Mouse (Mus musculus): Measurements from ENCODE around the gene Serpinf2. TPM values are rescaled to one million over a fixed set of nuclear protein-coding genes. Genes with fewer than 3 reads are reported as not detected.
"Not testable (repeated sequence)": the region's sequence is repeated elsewhere in the genome, so short reads cannot be mapped to it uniquely, and the experiment has no call there.

The Serpinf2 gene
- total and polyA plus RNA-seq, 3 experiments, result 0.03 to 0.33 TPM; not detected in 1

DNA sequence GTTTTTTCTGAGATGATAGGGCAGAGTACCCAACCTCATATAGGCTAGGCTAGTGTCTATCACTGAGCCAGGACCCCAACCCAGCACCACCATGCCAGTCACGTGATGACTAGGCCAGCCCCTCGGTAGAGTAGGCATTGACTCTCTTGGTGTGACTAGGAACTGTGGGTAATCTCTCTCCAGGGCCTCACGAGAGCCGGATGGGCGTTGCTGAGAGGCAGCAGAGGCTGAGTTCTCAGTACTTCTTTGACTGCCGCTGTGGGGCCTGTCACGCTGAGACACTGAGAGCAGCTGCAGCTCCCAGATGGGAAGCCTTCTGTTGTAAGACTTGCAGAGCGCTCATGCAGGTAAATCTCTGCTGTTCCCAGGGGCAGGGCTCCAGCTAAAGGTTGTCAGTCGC, 39.3 kb downstream of the Serpinf2 start:
- TF ChIP-seq GATA2 (IDR thresholded peaks at IDR 0.05; ENCODE audit: borderline replicate concordance, low read depth, low read length) (no peak), GATA1 (IDR thresholded peaks at IDR 0.05; ENCODE audit: borderline replicate concordance, low read length) (no peak), POLR2AphosphoS5 (IDR thresholded peaks at IDR 0.05; ENCODE audit: insufficient replicate concordance, low read depth, low read length) (no peak), CTCF (IDR thresholded peaks at IDR 0.05; ENCODE audit: low read depth, low read length) (no peak), TAL1 (conservative IDR thresholded peaks at IDR 0.05; ENCODE audit: low read depth, low read length) (no peak)
- DNase-seq (ENCODE audit: low spot score) (no peak), ATAC-seq (ENCODE audit: extremely low read depth, insufficient number of reproducible peaks, low FRiP score, poor library complexity, severe bottlenecking) (no peak)
- no peak overlapping the region for H3K4me3 ChIP-seq (ENCODE audit: low read depth, low read length)
- no peaks in the 10 kb centered on the region for H3K9me3 ChIP-seq (replicated peaks)
- H3K27me3 ChIP-seq (ENCODE audit: insufficient read depth, low read length), result no peaks in the 10 kb centered on the region
- H3K36me3 ChIP-seq (replicated peaks), result peaks cover 44% of the 10 kb centered on the region
- no peaks in the 10 kb centered on the region for H3K4me1 ChIP-seq (ENCODE audit: insufficient read depth, low read depth, low read length)

DNA sequence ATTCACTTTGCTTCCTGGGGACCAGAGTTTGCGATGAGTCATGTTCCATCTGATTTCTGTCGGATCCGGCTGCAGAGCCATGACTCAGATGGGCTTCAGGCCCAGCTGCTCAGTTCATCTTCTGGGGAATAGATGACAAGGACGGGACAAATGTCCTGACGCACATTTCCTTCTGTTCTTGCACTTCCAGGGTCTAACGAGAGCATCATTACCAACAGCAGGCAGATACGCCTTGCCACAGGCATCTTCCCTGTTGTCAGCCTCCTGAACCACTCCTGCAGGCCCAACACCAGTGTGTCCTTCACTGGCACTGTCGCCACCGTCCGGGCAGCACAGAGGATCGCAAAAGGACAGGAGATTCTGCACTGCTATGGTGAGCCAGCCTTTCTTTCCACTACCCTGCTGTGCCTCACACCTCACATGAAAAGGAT, 40.0 kb downstream of the Serpinf2 start:
- Histone ChIP-seq H3K4me1 (ENCODE audit: insufficient read depth, low read depth, low read length) (no peaks in the 10 kb centered on the region), H3K9me3 (replicated peaks) (no peaks in the 10 kb centered on the region), H3K4me3 (ENCODE audit: low read depth, low read length) (no peak overlapping the region), H3K36me3 (replicated peaks) (peaks cover 38% of the 10 kb centered on the region), H3K27me3 (ENCODE audit: insufficient read depth, low read length) (no peaks in the 10 kb centered on the region)
- TF ChIP-seq GATA2 (IDR thresholded peaks at IDR 0.05; ENCODE audit: borderline replicate concordance, low read depth, low read length) (no peak), TAL1 (conservative IDR thresholded peaks at IDR 0.05; ENCODE audit: low read depth, low read length) (no peak), POLR2AphosphoS5 (IDR thresholded peaks at IDR 0.05; ENCODE audit: insufficient replicate concordance, low read depth, low read length) (no peak), CTCF (IDR thresholded peaks at IDR 0.05; ENCODE audit: low read depth, low read length) (no peak), GATA1 (IDR thresholded peaks at IDR 0.05; ENCODE audit: borderline replicate concordance, low read length) (no peak)
- DNase-seq (ENCODE audit: low spot score), result no peak
- ATAC-seq (ENCODE audit: extremely low read depth, insufficient number of reproducible peaks, low FRiP score, poor library complexity, severe bottlenecking), result no peak

DNA sequence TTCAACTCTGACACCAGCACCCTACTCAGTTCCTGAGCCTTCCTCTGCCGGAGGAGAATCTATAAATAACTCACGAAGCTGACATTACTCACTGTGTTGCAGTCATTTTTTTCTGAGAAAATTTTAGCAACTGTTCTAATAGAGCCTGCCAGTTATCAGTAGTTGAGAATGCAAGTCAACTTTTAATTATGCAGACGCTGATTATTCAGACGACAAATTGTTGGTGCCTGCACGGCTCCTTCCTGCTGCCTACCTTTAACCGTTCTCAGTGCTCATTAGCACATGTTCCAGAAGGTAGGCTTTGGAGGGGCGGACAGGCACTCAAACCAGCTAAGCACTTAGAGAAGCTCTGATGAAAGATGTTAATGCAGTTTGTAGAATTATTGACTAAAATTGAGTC, 41.9 kb downstream of the Serpinf2 start:
- Histone ChIP-seq H3K4me1 (ENCODE audit: insufficient read depth, low read depth, low read length) (no peaks in the 10 kb centered on the region), H3K27me3 (ENCODE audit: insufficient read depth, low read length) (no peaks in the 10 kb centered on the region), H3K9me3 (replicated peaks) (no peaks in the 10 kb centered on the region), H3K36me3 (replicated peaks) (peaks cover 29% of the 10 kb centered on the region), H3K4me3 (ENCODE audit: low read depth, low read length) (no peak overlapping the region)
- no peak for TF ChIP-seq CTCF (IDR thresholded peaks at IDR 0.05; ENCODE audit: low read depth, low read length)
- no peak for TF ChIP-seq GATA2 (IDR thresholded peaks at IDR 0.05; ENCODE audit: borderline replicate concordance, low read depth, low read length)
- TF ChIP-seq POLR2AphosphoS5 (IDR thresholded peaks at IDR 0.05; ENCODE audit: insufficient replicate concordance, low read depth, low read length), result no peak
- no peak for TF ChIP-seq TAL1 (conservative IDR thresholded peaks at IDR 0.05; ENCODE audit: low read depth, low read length)
- TF ChIP-seq GATA1 (IDR thresholded peaks at IDR 0.05; ENCODE audit: borderline replicate concordance, low read length), result no peak
- DNase-seq (ENCODE audit: low spot score) (no peak), ATAC-seq (ENCODE audit: extremely low read depth, insufficient number of reproducible peaks, low FRiP score, poor library complexity, severe bottlenecking) (no peak)

DNA sequence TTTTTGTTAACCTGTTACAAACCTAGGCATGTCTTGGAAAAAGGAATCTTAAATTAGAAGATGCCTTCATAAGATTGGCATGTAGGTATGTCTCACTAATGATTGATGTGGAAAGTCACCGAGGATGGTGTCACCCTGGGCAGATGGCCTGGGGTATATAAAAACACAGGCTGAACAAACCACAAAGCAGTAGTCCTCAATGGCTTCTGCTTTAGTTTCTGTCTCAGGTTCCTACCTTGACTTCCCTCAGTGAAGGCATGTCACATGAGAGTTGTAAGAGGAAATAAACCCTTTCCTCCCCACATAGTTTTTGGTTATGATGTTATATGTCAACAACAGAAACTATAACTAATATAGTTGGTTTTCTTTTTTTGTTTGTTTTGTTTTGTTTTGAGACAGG, 43.8 kb downstream of the Serpinf2 start:
- H3K36me3 ChIP-seq (replicated peaks), result peaks cover 23% of the 10 kb centered on the region

DNA sequence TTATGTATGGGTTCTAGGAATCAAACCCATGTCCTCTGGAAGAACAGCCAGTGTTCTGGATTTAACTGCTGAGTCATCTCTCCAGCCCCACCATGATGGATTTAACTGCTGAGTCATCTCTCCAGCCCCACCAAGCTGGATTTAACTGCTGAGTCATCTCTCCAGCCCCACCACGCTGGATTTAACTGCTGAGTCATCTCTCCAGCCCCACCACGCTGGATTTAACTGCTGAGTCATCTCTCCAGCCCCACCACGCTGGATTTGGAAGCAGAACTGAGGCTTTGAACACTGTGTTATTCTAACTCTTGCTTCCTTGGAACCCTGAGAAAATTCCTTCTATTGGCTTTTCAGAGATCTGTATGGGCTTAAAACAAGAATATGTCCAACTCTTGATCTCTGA, 55.9 kb downstream of the Serpinf2 start:
- DNase-seq (ENCODE audit: low spot score); H3K27me3 ChIP-seq (ENCODE audit: insufficient read depth, low read length); H3K4me3 ChIP-seq (ENCODE audit: low read depth, low read length); ATAC-seq (ENCODE audit: extremely low read depth, insufficient number of reproducible peaks, low FRiP score, poor library complexity, severe bottlenecking): not testable (repeated sequence)
- Histone ChIP-seq H3K4me1 (ENCODE audit: insufficient read depth, low read depth, low read length) (peaks cover 13% of the 10 kb centered on the region), H3K36me3 (replicated peaks) (peaks cover 28% of the 10 kb centered on the region), H3K9me3 (replicated peaks) (peaks cover 11% of the 10 kb centered on the region)

More for the DNA sequence above, 43.8 kb downstream of the Serpinf2 start:
- no peaks in the 10 kb centered on the region for H3K9me3 ChIP-seq (replicated peaks)
- H3K4me1 ChIP-seq (ENCODE audit: insufficient read depth, low read depth, low read length), result no peaks in the 10 kb centered on the region
- H3K27me3 ChIP-seq (ENCODE audit: insufficient read depth, low read length), result no peaks in the 10 kb centered on the region
- DNase-seq (ENCODE audit: low spot score), result no peak
- TF ChIP-seq GATA1 (IDR thresholded peaks at IDR 0.05; ENCODE audit: borderline replicate concordance, low read length), result no peak
- TF ChIP-seq POLR2AphosphoS5 (IDR thresholded peaks at IDR 0.05; ENCODE audit: insufficient replicate concordance, low read depth, low read length), result no peak
- TF ChIP-seq GATA2 (IDR thresholded peaks at IDR 0.05; ENCODE audit: borderline replicate concordance, low read depth, low read length), result no peak
- no peak for TF ChIP-seq TAL1 (conservative IDR thresholded peaks at IDR 0.05; ENCODE audit: low read depth, low read length)
- no peak for TF ChIP-seq CTCF (IDR thresholded peaks at IDR 0.05; ENCODE audit: low read depth, low read length)
- no peak overlapping the region for H3K4me3 ChIP-seq (ENCODE audit: low read depth, low read length)
- ATAC-seq (ENCODE audit: extremely low read depth, insufficient number of reproducible peaks, low FRiP score, poor library complexity, severe bottlenecking), result no peak

Other genes with a start within 250 kb of the Serpinf2 start
- 4.7 and 10.0 TPM in 2 replicates for gene Dph1, start 248.3 kb downstream of the Serpinf2 start, total RNA-seq (2014; fragmentation: Nextera tagmentation)
- gene Dph1, start 248.3 kb downstream of the Serpinf2 start, total RNA-seq (2017), result 6.1 and 8.7 TPM in 2 replicates
- gene Dph1, start 248.3 kb downstream of the Serpinf2 start, polyA plus RNA-seq (2012), result 61.5 and 93.9 TPM in 2 replicates
- gene Rtn4rl1, start 245.8 kb downstream of the Serpinf2 start, total RNA-seq (2014; fragmentation: Nextera tagmentation), result not detected in 2 replicates
- not detected in 2 replicates for gene Rtn4rl1, start 245.8 kb downstream of the Serpinf2 start, total RNA-seq (2017)
- gene Rtn4rl1, start 245.8 kb downstream of the Serpinf2 start, polyA plus RNA-seq (2012), result not detected in 2 replicates
- 94.0 and 105 TPM in 2 replicates for gene Rpa1, start 91.3 kb downstream of the Serpinf2 start, total RNA-seq (2014; fragmentation: Nextera tagmentation)
- 284 and 317 TPM in 2 replicates for gene Rpa1, start 91.3 kb downstream of the Serpinf2 start, total RNA-seq (2017)
- gene Rpa1, start 91.3 kb downstream of the Serpinf2 start, polyA plus RNA-seq (2012), result 97.4 and 130 TPM in 2 replicates
- gene Smyd4, start 91.2 kb downstream of the Serpinf2 start, total RNA-seq (2014; fragmentation: Nextera tagmentation), result 6.3 and 12.4 TPM in 2 replicates
- gene Smyd4, start 91.2 kb downstream of the Serpinf2 start, total RNA-seq (2017), result 14.8 and 15.0 TPM in 2 replicates
- 1.1 TPM in 2 replicates for gene Smyd4, start 91.2 kb downstream of the Serpinf2 start, polyA plus RNA-seq (2012)
- gene Serpinf1, start 16.9 kb downstream of the Serpinf2 start, total RNA-seq (2014; fragmentation: Nextera tagmentation), result not detected in 2 replicates
- 0.38 TPM in 1 of 2 replicates, not detected in the other for gene Serpinf1, start 16.9 kb downstream of the Serpinf2 start, total RNA-seq (2017)
- gene Serpinf1, start 16.9 kb downstream of the Serpinf2 start, polyA plus RNA-seq (2012), result not detected in 2 replicates
- gene Wdr81, start 15.1 kb upstream of the Serpinf2 start, total RNA-seq (2014; fragmentation: Nextera tagmentation), result 6.3 and 12.3 TPM in 2 replicates
- 15.0 and 17.4 TPM in 2 replicates for gene Wdr81, start 15.1 kb upstream of the Serpinf2 start, total RNA-seq (2017)
- 18.7 and 20.5 TPM in 2 replicates for gene Wdr81, start 15.1 kb upstream of the Serpinf2 start, polyA plus RNA-seq (2012)
- gene Tlcd2, start 22.1 kb upstream of the Serpinf2 start, total RNA-seq (2014; fragmentation: Nextera tagmentation), result 1.7 TPM in 1 of 2 replicates, not detected in the other
- gene Tlcd2, start 22.1 kb upstream of the Serpinf2 start, total RNA-seq (2017), result 0.58 and 1.8 TPM in 2 replicates
- gene Tlcd2, start 22.1 kb upstream of the Serpinf2 start, polyA plus RNA-seq (2012), result not detected in 2 replicates
- gene Prpf8, start 47.2 kb upstream of the Serpinf2 start, total RNA-seq (2014; fragmentation: Nextera tagmentation), result 537 and 539 TPM in 2 replicates
- 147 and 150 TPM in 2 replicates for gene Prpf8, start 47.2 kb upstream of the Serpinf2 start, total RNA-seq (2017)
- 55.3 and 90.1 TPM in 2 replicates for gene Prpf8, start 47.2 kb upstream of the Serpinf2 start, polyA plus RNA-seq (2012)
- gene Rilp, start 70.5 kb upstream of the Serpinf2 start, total RNA-seq (2014; fragmentation: Nextera tagmentation), result 1.1 and 1.2 TPM in 2 replicates
- 0.29 and 0.49 TPM in 2 replicates for gene Rilp, start 70.5 kb upstream of the Serpinf2 start, total RNA-seq (2017)
- 0.18 and 0.25 TPM in 2 replicates for gene Rilp, start 70.5 kb upstream of the Serpinf2 start, polyA plus RNA-seq (2012)
- not detected in 2 replicates for gene Scarf1, start 73.9 kb upstream of the Serpinf2 start, total RNA-seq (2014; fragmentation: Nextera tagmentation)
- 0.11 TPM in 1 of 2 replicates, not detected in the other for gene Scarf1, start 73.9 kb upstream of the Serpinf2 start, total RNA-seq (2017)
- gene Scarf1, start 73.9 kb upstream of the Serpinf2 start, polyA plus RNA-seq (2012), result 0.03 and 0.08 TPM in 2 replicates
- gene Slc43a2, start 92.1 kb upstream of the Serpinf2 start, total RNA-seq (2014; fragmentation: Nextera tagmentation), result 11.5 and 14.2 TPM in 2 replicates
- 3.8 and 4.2 TPM in 2 replicates for gene Slc43a2, start 92.1 kb upstream of the Serpinf2 start, total RNA-seq (2017)
- gene Slc43a2, start 92.1 kb upstream of the Serpinf2 start, polyA plus RNA-seq (2012), result 5.3 and 7.5 TPM in 2 replicates
- gene Pitpna, start 148.5 kb upstream of the Serpinf2 start, total RNA-seq (2014; fragmentation: Nextera tagmentation), result 97.5 and 111 TPM in 2 replicates
- 33.0 and 43.2 TPM in 2 replicates for gene Pitpna, start 148.5 kb upstream of the Serpinf2 start, total RNA-seq (2017)
- gene Pitpna, start 148.5 kb upstream of the Serpinf2 start, polyA plus RNA-seq (2012), result 24.5 and 32.3 TPM in 2 replicates
- 42.2 and 56.7 TPM in 2 replicates for gene Inpp5k, start 191.4 kb upstream of the Serpinf2 start, total RNA-seq (2014; fragmentation: Nextera tagmentation)
- gene Inpp5k, start 191.4 kb upstream of the Serpinf2 start, total RNA-seq (2017), result 26.0 and 29.9 TPM in 2 replicates
- gene Inpp5k, start 191.4 kb upstream of the Serpinf2 start, polyA plus RNA-seq (2012), result 29.8 and 40.2 TPM in 2 replicates
- gene Myo1c, start 210.9 kb upstream of the Serpinf2 start, total RNA-seq (2014; fragmentation: Nextera tagmentation), result 29.3 and 35.0 TPM in 2 replicates
- 23.2 and 24.0 TPM in 2 replicates for gene Myo1c, start 210.9 kb upstream of the Serpinf2 start, total RNA-seq (2017)
- gene Myo1c, start 210.9 kb upstream of the Serpinf2 start, polyA plus RNA-seq (2012), result 25.6 and 38.6 TPM in 2 replicates
- gene Crk, start 239.7 kb upstream of the Serpinf2 start, total RNA-seq (2014; fragmentation: Nextera tagmentation), result 44.1 and 45.6 TPM in 2 replicates
- 52.5 and 61.2 TPM in 2 replicates for gene Crk, start 239.7 kb upstream of the Serpinf2 start, total RNA-seq (2017)
- 98.0 and 129 TPM in 2 replicates for gene Crk, start 239.7 kb upstream of the Serpinf2 start, polyA plus RNA-seq (2012)